Mouse (Mus musculus): ENCODE data around the gene Use1.
"Not testable (repeated sequence)": the region's sequence is repeated elsewhere in the genome, so short reads cannot be mapped to it uniquely, and the experiment has no call there.

Gene Use1

DNA sequence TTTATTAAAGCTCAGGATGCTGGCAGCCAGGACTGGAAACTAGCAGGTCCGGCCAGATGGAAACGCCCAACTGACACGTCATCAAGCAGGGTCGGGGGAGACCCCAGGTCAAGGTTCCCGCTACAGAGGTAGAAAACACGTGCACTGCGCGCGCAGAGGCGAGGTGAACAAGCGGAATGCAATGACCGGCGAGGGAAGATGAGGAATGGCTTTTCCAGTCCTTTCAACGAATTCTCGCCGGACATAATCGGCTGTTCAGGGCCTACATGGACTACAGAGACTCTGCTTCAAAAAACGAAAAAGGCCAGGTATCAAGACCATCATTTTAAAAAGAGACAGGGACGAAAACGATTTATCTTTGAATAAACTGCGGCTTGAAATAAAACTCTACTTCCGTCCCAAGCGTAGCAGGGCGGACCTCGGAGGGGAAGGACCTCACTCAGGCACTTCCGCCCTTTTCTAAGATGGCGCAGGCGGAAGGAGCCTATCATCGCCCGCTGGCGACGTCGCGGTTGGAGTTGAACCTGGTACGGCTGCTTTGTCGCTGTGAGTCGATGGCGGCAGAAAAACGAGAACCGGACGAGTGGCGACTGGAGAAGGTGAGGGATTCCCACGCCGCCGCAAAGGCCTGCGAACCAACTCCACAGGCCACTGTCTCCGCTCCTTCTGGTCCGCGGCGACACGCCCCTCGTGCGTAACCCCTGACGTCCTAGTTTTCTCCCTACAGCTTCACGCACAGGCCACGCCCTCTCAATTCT is at the start of gene Use1:
Use1 (plus strand) TSS at position 78 of the 758 bp plus-strand sequence.
- DNase-seq: peak; percentile 89 to 93

DNA sequence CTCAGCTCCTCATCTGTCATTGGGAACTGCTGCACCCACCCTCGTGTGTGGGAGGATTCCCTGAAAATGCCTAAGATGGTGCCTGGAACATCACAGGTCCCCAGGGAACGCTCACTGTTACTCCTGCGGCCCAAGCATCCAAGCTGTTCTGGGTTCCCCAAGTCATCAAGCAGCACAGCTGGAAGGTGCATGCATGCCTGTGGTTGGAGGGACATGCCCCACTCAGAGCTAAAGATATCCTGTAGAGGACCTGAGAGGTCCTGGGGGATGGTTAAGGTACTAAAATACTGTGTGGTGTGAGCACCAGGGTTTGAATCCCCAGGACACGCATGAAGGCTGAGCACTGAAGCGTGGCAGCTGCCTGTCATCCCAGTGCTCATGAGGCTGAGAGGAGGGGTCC is 48.0 kb upstream of the Use1 start:
- DNase-seq: not testable (repeated sequence)

DNA sequence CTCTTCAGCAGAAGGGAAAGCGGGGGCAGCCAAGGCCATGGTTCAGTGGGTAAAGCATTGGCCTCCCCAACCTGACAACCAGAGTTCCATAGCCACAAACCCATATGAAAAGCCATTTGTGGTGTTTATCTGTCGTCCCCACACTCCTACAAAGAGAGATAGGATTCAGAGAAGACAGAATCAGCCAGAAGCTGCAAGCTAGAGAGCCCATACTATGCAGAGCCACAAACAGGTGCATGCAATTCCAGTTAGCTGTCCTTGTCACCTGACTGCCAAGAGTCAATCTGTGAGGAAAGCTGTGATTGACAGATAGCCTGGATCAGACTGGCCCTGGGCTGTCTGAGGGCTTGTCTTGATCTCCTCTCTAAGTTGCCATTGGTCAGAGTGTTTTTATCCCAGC is 46.9 kb upstream of the Use1 start:
- not testable (repeated sequence) for DNase-seq

DNA sequence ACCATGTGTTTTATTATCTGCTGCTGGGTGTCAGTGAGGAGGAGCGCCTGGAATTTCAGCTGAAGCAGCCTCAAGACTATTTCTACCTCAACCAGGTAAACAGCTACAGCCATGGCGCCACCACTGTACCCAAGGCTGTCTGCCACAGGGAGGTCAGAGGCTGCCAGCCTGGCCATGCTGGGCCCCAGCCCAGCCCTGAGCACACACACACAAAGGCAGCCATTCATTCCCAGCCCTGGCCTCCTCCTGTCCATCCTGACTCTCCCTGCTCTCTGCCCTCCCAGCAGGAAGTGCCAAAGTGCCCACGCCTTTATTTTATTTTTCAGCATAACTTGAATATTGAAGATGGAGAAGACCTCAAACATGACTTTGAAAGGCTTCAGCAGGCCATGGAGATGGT is 43.7 kb upstream of the Use1 start:
- no peak for DNase-seq

DNA sequence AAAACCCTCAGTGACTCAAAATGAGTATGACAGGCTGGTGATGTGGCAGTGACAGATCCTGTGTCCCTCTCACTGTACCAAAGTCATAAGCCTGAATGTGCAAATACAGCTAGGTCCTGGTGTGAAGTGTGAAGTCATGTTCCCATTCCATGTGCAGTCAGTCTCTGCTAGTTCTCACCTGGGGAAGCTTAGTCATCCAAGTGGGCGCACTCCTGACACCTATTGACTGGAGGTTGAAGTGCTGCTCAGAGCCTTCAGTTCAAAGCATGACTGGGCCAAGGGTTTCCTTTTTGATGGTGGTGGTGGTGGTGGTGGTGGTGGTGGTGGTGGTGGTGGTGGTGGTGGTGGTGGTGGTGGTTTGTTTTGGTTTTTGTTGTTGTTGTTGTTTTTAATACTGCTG is 41.8 kb upstream of the Use1 start:
- peak; percentile 22 to 27 for DNase-seq

DNA sequence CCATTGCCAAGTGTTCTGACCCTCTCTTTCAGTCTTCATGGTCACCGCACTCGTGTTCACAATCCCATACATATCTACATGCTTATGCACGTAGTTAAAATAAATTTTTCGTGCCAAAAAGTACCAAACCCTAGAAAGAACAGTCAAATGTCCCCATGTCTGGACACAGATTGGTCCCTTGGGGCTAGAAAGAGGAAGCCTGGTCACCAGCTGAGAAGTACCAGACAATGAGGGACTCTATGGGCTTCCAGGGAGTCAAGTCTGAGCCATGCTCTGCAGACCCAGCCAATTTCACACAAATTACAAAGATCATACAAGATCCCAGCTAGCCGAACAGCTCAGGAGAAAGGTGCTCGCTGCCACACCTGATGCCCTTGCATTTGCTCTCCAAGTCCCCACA is 28.8 kb upstream of the Use1 start:
- not testable (repeated sequence) for DNase-seq

DNA sequence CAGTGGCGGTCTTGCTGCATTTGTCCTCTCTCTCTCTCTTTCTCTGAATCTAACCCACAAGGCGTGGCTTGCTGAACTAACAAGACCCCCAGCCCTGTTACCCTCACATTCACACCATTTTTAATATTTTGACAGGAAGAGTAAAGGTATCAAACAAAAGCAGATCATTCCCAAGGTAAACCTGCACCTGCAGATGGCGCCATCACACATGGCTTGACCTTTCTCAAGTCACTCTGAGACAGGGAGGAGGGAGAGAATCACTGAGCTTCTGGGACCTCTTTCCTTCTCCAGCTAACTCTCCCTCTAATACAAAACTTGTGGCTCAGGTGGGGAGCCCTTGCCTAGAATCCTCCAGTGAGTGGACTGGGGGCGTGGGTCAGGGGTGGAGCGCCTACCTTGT is 26.0 kb upstream of the Use1 start:
- peak; percentile 45 to 48 for DNase-seq

DNA sequence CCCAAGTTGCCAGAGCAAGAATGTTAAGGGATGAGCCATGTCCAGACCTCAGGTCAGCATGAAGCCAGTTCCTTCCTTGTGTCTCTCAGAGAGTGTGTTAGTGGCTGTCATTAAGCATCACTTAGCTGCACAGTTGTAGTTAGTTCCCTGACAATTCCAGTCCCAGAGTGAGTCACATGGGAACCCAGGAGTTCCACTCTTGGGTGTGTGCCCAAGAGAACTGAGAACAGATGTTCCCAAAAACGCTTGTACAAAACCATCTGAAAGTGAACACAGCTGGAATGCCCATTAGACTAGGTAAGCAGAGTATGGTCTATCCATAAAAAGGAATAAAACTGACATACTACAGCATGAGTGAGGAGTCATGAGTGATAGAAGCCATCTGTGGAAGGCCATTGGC is 20.1 kb upstream of the Use1 start:
- no peak for DNase-seq

DNA sequence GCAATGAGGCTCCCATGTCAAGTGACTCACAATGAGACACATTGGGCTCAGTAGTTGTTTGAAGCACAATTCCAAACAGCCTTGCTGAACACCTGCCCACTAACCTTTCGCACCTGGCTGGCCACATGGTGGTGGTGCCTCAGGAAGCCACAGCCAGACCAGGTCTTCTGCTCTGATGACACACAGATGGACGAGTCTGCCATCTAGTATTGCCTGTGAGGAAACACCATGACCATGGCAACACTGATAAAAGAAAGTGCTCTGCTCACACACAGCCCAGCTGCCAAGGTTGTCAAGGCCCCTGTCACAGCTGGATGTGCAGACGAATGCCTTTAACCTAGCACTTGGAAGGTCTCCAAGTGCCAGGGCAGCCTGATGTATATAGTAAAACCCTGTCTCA is 15.5 kb upstream of the Use1 start:
- DNase-seq: no peak

DNA sequence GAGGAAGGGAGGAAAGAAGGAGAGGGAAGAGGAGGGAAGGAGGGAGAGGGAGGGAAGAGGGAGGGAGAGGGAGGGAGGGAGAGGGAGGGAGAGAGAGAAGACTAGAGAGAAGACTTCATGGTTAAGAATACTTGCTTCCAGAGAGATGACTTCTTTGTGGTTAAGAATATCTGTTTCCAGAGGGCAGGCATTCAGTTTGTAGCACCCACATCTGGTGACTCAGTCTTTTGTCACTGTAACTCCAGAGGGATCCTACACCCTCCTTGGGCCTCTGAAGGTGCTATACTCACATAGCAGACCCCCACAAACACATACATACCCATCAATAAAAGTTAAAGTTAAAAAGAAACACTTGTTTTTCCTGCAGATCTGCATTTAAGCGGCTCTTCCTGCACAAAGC is 15.1 kb upstream of the Use1 start:
- DNase-seq: no peak

DNA sequence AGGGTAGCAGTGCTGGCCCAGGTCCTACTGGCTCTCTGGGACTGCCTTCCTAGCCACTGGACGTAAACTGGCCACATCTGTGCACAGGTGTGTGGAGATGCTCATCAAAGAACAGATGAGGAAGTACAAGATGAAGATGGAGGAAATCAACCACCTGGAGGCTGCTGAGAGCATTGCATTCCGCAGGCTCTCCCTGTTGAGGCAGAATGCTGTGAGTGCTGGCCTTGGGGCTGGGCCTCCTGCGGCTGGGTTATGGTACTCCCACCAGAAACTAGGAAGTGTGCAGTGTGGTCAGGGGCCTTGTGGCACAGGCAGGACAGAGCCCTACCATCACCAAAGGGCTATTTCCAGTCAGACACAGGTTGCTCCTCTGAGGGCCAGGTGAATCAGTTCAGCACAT is 8.6 kb upstream of the Use1 start:
- DNase-seq: no peak

DNA sequence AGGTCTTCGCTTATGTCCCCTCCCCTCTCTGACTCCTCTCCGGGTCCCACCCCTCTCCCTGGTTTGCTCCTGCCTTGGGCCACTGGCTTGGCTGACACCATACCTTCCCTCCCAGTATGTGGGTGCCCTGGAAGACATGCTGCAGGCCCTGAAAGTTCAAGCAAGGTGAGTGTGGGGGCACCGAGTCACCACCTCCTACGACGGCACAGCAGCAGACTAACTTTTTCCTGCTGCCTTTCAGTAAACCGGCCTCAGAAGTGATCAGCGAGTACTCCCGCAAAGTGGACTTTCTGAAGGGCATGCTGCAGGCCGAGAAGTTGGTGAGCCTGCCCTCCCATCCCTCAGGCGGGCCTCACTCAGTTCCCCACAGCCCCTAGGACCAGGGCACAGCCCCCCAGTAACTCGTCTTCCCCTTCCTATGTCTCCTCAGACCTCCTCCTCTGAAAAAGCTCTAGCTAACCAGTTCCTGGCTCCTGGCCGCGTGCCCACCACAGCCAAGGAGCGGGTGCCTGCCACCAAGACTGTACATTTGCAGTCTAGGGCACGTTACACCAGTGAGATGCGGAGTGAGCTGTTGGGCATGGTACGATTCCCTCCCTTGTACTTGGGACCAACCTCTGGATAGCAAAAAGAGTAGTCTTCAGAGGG is 1.0 kb downstream of the Use1 start:
- peak in 1 of 2 experiments; percentile 28 for DNase-seq

DNA sequence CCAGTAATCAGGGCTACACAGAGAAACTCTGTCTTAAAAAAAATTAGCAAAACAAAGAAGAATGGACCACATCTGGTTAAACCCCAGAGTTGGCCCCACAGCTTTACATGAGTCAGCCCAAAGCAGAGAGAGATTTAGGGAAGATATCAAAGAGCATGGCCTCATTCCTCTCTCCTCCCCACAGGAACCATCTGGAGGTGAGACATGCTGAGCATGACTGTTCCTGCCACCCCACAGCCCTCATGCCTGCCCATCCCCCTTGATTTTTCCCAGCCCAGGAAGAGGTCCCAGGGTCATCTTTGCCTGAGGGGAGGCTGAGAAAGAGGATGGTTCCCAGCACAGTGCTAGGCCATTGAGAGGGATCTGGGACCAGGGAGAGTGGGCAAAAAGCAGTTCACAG is 1.7 kb downstream of the Use1 start:
- DNase-seq: no peak

DNA sequence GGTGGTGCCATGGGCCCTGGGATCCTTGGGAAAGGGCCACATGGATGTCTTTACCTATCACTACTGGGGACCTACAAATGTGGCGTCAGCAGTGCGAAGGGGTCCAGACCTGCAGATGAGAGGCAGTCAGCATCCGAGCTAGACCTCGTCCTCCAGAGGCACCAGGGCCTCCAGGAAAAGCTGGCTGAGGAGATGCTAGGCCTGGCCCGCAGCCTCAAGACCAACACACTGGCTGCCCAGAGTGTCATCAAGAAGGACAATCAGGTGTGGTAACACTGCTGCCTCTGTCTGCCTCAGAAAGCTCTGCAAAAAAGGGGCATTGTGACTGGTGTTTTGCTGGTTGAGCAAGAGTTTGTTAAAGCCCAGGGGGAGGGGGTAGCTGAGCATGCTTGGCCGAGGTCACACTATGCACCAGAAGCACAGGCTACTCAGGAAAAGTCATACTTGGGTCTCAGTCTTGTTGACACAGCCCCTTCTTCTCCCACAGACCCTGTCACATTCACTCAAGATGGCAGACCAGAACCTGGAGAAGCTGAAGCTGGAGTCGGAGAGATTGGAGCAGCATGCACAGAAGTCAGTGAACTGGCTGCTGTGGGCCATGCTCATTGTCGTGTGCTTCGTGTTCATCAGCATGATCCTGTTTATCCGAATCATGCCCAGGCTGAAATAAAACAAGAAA is 2.5 kb downstream of the Use1 start:
- no peak for DNase-seq

DNA sequence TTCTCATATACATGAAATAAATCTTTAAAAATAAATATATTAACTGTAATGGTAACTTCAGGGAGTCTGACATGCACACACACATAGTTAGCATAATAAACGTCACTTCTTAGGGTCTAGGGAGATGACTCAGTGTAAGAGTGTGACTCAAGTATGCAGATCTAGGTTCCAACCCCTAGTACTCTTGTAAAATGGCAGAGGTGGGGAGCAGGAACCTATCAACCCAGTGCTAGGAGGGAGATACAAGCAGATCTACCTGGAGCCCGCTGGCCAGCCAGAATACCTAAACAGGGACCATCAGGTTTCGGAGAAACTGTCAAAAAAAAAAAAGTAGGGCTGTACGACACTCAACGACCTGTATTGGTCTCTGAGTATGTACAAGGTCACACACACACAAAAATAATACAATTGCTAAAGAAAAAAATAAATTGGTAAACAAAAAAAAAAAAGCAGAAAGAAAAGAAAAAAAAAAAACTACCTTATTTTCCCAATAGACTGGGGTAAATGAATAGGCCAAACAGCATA is 4.1 kb downstream of the Use1 start:
- no peak for DNase-seq

DNA sequence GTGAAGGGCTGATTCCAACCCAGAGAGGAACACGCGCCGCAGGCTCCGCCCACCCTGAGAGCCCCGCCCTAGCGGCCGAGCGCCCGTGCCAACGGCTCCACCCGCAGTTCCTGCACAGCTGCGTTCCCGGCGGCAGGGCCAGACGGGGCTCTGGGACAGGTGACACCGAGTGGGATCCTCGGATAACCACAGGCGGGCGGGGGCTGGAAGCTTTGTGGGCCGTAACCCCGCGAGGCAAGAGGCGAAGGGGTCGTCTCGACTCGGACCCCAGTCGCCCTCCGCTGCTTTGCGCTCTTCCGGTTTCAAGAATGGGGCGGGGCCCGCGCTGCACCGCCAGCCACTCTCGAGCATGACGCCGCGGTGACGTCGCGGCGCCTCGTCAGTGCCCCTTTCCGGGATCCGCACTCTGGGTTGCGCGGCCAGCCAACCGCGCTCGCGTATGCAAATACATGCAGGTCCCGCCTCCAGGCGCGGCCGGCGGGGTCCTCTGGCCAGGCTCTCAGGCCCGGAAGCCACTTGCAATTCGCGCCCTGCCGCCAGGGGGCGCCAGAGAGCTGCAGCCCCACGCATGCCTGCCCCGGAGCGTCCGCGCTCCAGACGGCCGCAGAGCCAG is 4.7 kb downstream of the Use1 start, which contains the start of gene Ocel1:
Ocel1 (plus strand) TSS at position 63 of the 613 bp plus-strand sequence.
- peak; percentile 97 to 99 for DNase-seq

DNA sequence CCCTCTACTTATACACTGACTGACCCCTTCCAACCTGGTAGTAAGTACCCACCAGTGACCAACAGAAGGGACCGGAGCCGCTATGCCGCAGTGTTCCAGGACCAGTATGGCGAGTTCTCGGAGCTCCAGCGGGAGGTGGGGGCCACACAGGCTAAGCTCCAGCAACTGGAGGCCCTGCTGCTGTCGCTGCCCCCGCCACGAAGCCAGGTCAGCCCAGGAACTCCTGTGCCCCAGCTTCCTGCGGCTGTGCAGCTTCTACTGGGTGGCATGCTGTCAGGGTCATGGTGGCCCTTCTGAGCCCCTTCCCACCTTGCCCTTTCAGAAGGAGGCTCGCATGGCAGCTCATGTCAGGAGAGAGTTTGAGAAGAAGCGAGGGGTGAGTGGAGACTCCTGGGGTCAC is 5.8 kb downstream of the Use1 start:
- DNase-seq: no peak

DNA sequence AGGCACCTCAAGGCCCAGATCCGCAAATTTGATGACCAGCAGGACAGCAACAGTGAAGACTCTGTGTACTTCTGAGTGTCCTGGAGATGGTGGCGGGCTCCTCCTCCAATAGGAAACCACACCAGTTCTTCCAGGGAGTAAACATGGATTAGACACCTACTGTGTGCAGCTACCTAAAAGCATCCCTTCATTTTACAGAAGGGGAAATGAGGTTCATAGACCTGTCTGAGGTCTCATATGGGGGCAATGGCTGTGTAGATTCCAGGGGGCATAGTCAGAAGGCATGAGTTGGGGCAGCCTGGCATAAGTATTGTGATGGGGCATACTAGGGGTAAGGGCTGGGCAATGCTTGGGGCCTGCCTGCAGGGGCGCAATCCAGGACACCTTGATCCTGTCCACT is 6.4 kb downstream of the Use1 start:
- no peak for DNase-seq

DNA sequence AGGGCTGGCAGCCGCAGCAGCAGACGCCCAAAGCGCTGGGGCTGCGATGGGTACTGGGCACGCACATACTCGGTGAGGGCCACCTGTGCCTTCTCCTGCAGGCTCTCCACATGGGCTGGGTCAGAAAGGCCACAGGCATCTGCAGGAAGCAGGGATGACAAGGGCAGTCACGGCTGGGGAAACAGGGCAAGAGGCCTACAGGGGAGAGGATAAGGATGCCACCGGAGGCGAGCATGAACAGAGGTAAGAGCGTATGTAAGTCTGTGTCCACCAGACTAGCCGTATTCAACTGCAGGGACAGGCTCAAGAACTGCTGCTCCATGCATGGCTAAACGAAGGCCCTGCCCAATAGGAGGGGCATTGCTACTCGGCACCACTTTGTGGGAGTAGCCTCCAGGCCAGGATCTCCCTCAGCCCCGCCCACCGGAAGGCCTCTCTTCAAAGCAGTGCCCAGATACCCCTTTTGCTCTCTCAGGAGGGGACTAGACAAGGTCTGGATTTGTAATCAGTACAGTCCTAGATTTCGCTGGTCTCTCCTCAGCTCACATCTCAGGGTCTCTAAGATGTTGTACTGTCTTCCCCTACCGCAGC is 8.1 kb downstream of the Use1 start:
- no peak for DNase-seq

DNA sequence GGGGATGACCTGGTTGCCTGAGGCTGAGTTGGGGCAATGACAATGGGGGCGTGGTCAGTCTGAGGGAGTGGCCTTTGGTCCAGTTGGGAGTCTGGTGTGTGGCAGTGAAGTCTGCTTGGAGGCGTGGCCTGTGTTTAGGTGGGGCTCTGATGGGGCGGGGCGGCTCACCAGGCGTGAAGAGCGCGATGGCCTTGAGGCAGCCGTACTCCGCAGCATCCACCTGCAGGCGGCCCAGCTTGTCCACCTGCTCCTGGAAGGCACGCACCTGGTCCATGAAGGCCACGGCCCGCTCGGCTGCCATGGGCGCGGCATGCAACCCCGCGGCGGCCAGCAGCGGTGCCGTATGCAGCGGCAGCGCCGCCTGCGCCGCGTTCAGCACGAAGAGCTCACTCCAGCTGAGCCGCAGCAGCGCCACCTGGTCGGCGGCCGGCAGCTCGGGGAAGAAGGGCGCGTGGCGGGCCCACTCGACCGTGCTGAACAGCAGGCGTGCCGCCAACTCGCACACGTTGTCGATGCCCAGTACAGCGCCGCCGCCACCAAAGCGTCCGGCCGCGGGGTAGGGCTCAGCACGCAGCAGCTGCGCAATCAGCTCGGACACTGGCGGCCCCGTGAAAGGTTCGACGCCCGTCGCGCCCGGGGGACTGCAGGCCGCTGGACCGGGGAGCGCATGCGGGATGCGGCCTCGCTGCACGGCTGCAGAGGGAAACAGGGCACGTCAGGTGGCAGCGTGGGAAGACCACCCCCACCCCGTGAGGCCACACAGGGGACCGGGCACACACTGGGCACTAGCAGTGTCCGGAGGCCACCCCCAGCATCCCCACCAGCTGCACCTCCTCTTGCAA is 9.2 kb downstream of the Use1 start:
- DNase-seq: peak; percentile 48 to 65

DNA sequence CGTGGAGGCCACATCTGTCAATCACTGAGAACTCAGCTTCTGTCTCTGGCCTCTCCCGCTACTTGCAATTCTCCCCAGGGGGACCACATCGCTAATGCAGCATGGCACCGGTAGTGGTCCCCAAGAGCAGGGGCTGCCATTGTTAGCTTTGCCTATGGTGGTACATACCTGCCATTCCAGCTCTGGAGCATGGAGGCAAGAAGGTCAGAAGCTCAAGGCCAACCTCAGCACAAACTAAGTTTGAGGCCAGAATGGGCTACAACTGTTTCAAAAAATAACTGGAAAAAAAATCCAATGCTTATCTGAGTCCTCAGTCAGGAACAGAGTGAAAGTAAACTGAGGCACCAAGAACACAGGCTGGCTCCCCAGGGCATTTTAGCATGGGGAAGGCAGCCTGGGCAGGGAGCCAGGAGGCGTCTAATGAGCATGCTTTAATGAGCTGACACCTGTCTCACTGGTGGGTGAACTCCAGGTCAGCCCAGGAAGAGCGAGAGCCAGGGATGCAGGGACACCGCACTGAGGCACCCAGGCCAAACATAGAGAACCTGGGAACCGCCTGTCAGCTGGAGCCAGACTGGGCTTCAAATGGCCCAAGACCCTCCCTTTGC is 9.9 kb downstream of the Use1 start:
- DNase-seq: no peak

Data from thymus, postnatal 36 days (tissue).